Mouse (Mus musculus) myocyte (in vitro differentiated cells): ENCODE data around the gene Rad51b. TPM values are rescaled to one million over a fixed set of nuclear protein-coding genes. Genes with fewer than 3 reads are reported as not detected.
A peak's percentile ranks its signal among the peaks of the same experiment; 100 is the strongest.

ENCODE experiments used
- H3K27me3 ChIP-seq: one replicate; pipeline ENCODE4 v1.6.1; 2011; ENCODE audit not compliant: control insufficient read depth, insufficient read depth, insufficient read length
- H3K36me3 ChIP-seq: one replicate; pipeline ENCODE4 v1.6.1; 2011; ENCODE audit not compliant: control insufficient read depth, insufficient read depth
- H3K4me2 ChIP-seq: one replicate; pipeline ENCODE4 v1.6.1; 2011; ENCODE audit warnings: low read depth, control low read depth
- H3K4me3 ChIP-seq: one replicate; pipeline ENCODE4 v1.5.1; 2011; ENCODE audit warnings: mild to moderate bottlenecking, control low read depth, moderate library complexity
- H3K79me2 ChIP-seq: one replicate; pipeline ENCODE4 v1.6.1; 2011; ENCODE audit not compliant: control insufficient read depth, insufficient read depth
- H3ac ChIP-seq: one replicate; pipeline ENCODE4 v1.6.1; 2011; ENCODE audit not compliant: control insufficient read depth, insufficient read length
- CEBPB ChIP-seq: IDR thresholded peaks from 2 replicates; pipeline ENCODE4 v1.6.1; 2011; ENCODE audit warnings: mild to moderate bottlenecking, moderate library complexity; ENCODE audit not compliant: poor library complexity, insufficient read depth, severe bottlenecking
- E2F4 ChIP-seq: IDR thresholded peaks from one replicate; pipeline ENCODE4 v1.6.1; 2011; ENCODE audit warnings: mild to moderate bottlenecking, control low read depth, moderate library complexity; ENCODE audit not compliant: insufficient read depth
- MAX ChIP-seq: IDR thresholded peaks from one replicate; pipeline ENCODE4 v1.6.1; 2011; ENCODE audit warnings: low read depth, mild to moderate bottlenecking, control low read depth
- MYOD1 ChIP-seq, 3 experiments: IDR thresholded peaks; one replicate each; pipeline ENCODE4 v1.6.1; 2011; ENCODE audit warnings: control low read depth in 2 of 3, low read depth in 2 of 3, mild to moderate bottlenecking in 2 of 3, moderate library complexity in 1 of 3; ENCODE audit not compliant: insufficient read length in 2 of 3, control insufficient read depth in 1 of 3
- MYOG ChIP-seq, 3 experiments: IDR thresholded peaks; one replicate each; pipeline ENCODE4 v1.6.1; 2011; ENCODE audit warnings: control low read depth in 2 of 3, low read depth in 2 of 3, mild to moderate bottlenecking in 2 of 3; ENCODE audit not compliant: insufficient read length in 2 of 3, control insufficient read depth in 1 of 3, insufficient read depth in 1 of 3
- POLR2A ChIP-seq: IDR thresholded peaks from one replicate; pipeline ENCODE4 v1.6.1; 2011; ENCODE audit warnings: low read depth, mild to moderate bottlenecking, control low read depth, moderate library complexity; ENCODE audit not compliant: insufficient read length
- POLR2AphosphoS2 ChIP-seq: IDR thresholded peaks from one replicate; pipeline ENCODE4 v1.6.1; 2011; ENCODE audit warnings: low read depth, control low read depth; ENCODE audit not compliant: insufficient read length
- REST ChIP-seq: IDR thresholded peaks from one replicate; pipeline ENCODE4 v1.6.1; 2011; ENCODE audit warnings: mild to moderate bottlenecking, control low read depth, moderate library complexity; ENCODE audit not compliant: insufficient read depth, insufficient read length
- SRF ChIP-seq: IDR thresholded peaks from one replicate; pipeline ENCODE4 v1.6.1; 2011; ENCODE audit warnings: low read depth; ENCODE audit not compliant: control insufficient read depth, insufficient read length
- TCF12 ChIP-seq: IDR thresholded peaks from one replicate; pipeline ENCODE4 v1.6.1; 2011; ENCODE audit warnings: mild to moderate bottlenecking, control low read depth; ENCODE audit not compliant: poor library complexity, insufficient read depth, severe bottlenecking
- TCF3 ChIP-seq: IDR thresholded peaks from one replicate; pipeline ENCODE4 v1.6.1; 2011; ENCODE audit warnings: low read depth, control low read depth; ENCODE audit not compliant: insufficient read length
- USF1 ChIP-seq: IDR thresholded peaks from one replicate; pipeline ENCODE4 v1.6.1; 2011; ENCODE audit warnings: low read depth, mild to moderate bottlenecking, control low read depth, moderate library complexity
- polyA plus RNA-seq: library from polyadenylated mRNA; unstranded; fragments of >200 nt; fragmentation: generic; extraction: Trizol; gene quantifications from one replicate; pipeline ENCODE4 v1.2.1, GENCODE M21; 2012; ENCODE audit warnings: missing spikeins

Rad51b gene
- polyA plus RNA-seq, 1 experiment = 1.8 TPM

- Histone ChIP-seq H3ac (no peak overlapping the region), H3K4me2 (peak overlapping the region; percentile 13), H3K36me3 (no peaks in the 10 kb centered on the region), H3K79me2 (no peaks in the 10 kb centered on the region), H3K4me3 (no peak overlapping the region), H3K27me3 (no peaks in the 10 kb centered on the region)
- TF ChIP-seq CEBPB (no peak), MAX (no peak), SRF (no peak), USF1 (no peak), TCF12 (no peak), POLR2A (no peak), MYOD1 (IDR thresholded peaks at IDR 0.05; ENCODE audit: control insufficient read depth in 1 of 3, insufficient read length in 2 of 3, low read depth in 2 of 3) (no peak), MYOG (IDR thresholded peaks at IDR 0.05; ENCODE audit: control insufficient read depth in 1 of 3, insufficient read depth in 1 of 3, insufficient read length in 2 of 3, low read depth in 2 of 3) (no peak), REST (no peak), E2F4 (no peak)
These were observed 429.9 kb downstream of the Rad51b start for GRCm38 (mm10) chr12:79726959-79727358.

DNA sequence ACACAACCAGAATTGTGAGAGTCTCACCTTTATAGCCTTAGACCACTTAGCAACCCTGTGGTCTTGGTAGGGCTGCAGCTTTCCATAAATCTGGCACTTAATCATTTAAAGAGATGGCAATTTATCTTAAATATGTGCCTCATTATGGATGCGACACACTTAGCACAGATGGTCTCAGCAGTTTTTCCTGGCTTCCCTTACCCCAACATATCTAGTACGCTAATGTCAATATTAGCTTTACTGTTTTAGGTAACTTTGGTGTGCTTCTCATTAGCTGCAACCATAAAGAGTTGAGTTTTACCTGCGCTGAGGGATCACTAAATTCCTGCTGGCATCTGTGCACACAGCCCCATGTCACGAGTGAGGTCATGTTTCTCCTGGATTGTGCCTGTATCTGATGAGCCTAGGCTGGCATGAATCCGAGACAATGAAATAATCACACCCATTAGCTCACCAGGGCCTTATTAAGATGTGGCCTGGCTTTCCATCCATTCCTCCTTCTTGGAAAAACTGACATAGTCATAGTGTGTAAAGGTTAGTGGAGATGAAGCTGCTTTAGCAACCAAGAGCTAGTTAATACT lies 432.9 kb downstream of the Rad51b start:
- Histone ChIP-seq H3K4me2 (no peak overlapping the region), H3K4me3 (no peak overlapping the region), H3K36me3 (no peaks in the 10 kb centered on the region), H3K27me3 (no peaks in the 10 kb centered on the region), H3K79me2 (no peaks in the 10 kb centered on the region), H3ac (no peak overlapping the region)
- TF ChIP-seq SRF = no peak
- no peak for TF ChIP-seq REST
- TF ChIP-seq POLR2A = no peak
- no peak for TF ChIP-seq TCF12
- TF ChIP-seq MAX = no peak
- no peak for TF ChIP-seq MYOG (IDR thresholded peaks at IDR 0.05; ENCODE audit: control insufficient read depth in 1 of 3, insufficient read depth in 1 of 3, insufficient read length in 2 of 3, low read depth in 2 of 3)
- no peak for TF ChIP-seq USF1
- TF ChIP-seq MYOD1 (IDR thresholded peaks at IDR 0.05; ENCODE audit: control insufficient read depth in 1 of 3, insufficient read length in 2 of 3, low read depth in 2 of 3) = no peak
- no peak for TF ChIP-seq POLR2AphosphoS2
- no peak for TF ChIP-seq CEBPB
- TF ChIP-seq TCF3 = no peak
- no peak for TF ChIP-seq E2F4

DNA sequence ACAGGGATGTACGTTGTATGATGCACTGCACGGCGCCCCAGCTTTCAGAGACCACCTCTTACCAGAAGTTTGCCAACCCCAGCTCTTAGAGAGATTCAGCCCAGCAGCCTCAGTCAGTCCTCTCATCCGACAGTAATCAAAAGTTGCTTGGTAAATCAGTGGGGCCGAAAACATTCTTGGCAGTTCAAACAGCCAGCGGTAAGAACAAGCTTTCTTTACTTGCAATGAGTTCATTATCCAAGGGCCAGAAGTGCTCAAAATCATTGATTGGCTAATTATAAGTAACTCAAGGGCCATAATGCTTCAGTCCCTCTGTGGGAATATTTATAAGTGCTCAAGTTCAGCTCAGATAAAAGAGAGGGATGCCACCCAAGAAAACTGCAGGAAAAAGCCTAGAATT lies 434.8 kb downstream of the Rad51b start:
- no peaks in the 10 kb centered on the region for H3K36me3 ChIP-seq
- TF ChIP-seq MYOG (IDR thresholded peaks at IDR 0.05; ENCODE audit: control insufficient read depth in 1 of 3, insufficient read depth in 1 of 3, insufficient read length in 2 of 3, low read depth in 2 of 3) = no peak
- no peak overlapping the region for H3ac ChIP-seq
- no peak overlapping the region for H3K4me3 ChIP-seq
- no peaks in the 10 kb centered on the region for H3K79me2 ChIP-seq
- no peaks in the 10 kb centered on the region for H3K27me3 ChIP-seq
- no peak overlapping the region for H3K4me2 ChIP-seq

- H3K4me2 ChIP-seq = no peak overlapping the region
- H3K4me3 ChIP-seq = no peak overlapping the region
- no peaks in the 10 kb centered on the region for H3K27me3 ChIP-seq
- TF ChIP-seq MYOG (IDR thresholded peaks at IDR 0.05; ENCODE audit: control insufficient read depth in 1 of 3, insufficient read depth in 1 of 3, insufficient read length in 2 of 3, low read depth in 2 of 3) = no peak
- no peak for TF ChIP-seq REST
- TF ChIP-seq MAX = no peak
- TF ChIP-seq SRF = no peak
- TF ChIP-seq MYOD1 (IDR thresholded peaks at IDR 0.05; ENCODE audit: control insufficient read depth in 1 of 3, insufficient read length in 2 of 3, low read depth in 2 of 3) = no peak
- no peak for TF ChIP-seq POLR2AphosphoS2
- TF ChIP-seq USF1 = no peak
- TF ChIP-seq POLR2A = no peak
- no peak for TF ChIP-seq TCF12
- H3K79me2 ChIP-seq = no peaks in the 10 kb centered on the region
- no peak overlapping the region for H3ac ChIP-seq
- no peaks in the 10 kb centered on the region for H3K36me3 ChIP-seq
These were observed 435.5 kb downstream of the Rad51b start for GRCm38 (mm10) chr12:79732355-79733115.

- Histone ChIP-seq H3ac (no peak overlapping the region), H3K79me2 (no peaks in the 10 kb centered on the region), H3K4me3 (no peak overlapping the region), H3K27me3 (no peaks in the 10 kb centered on the region), H3K4me2 (no peak overlapping the region), H3K36me3 (no peaks in the 10 kb centered on the region)
- TF ChIP-seq REST = no peak
- TF ChIP-seq USF1 = no peak
- TF ChIP-seq SRF = no peak
These were observed 438.3 kb downstream of the Rad51b start for GRCm38 (mm10) chr12:79735341-79735785.
